Mouse (Mus musculus) urinary bladder, adult 18-20 months (tissue): ENCODE data around the gene Gm26920.
A peak's percentile ranks its signal among the peaks of the same experiment; 100 is the strongest.

Experiments used
- DNase-seq, 2 experiments: peaks; one replicate each; pipeline ENCODE4 v3.0.0; 2022; ENCODE audit warnings: low spot score in 2 of 2, mixed read lengths in 2 of 2

Gene Gm26920

DNA sequence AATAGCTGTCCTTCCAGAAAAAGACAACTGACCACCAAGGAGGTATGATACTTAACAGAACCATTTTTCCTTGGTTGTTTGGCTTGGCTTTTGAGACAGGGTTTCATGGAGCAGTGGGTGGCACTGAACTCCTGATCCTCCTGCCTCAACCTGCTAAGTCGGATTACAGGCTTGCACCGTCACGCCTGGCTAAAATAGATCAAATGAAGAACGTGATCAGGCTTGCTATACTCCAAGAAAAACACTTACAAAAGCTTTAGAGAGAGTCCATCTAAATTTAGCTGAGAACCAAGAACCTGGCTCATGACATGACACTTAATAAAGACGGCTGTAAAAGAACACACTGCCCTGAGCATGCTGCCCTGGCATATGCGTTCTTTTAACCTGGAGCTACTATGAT, 29.9 kb downstream of the Gm26920 start:
- no peak for DNase-seq

DNA sequence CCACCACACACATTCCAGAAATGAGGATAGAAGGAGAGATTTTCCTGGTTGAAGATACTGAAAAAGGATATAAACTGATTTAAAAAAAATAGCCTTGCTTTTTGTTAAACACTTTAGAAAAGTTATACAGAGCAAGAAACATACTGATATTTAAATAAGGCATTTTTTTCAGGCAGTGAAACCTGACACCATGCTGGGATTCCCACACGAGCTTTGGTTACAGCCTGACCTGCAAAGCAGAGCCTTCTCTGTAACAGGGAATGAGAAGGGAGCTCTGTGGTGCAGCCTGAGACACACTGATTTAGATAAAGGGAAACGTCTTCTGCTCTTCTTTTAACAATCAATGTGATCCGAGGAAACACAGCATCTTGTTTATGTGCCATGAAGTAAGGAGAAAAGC, 36.6 kb downstream of the Gm26920 start:
- DNase-seq: no peak

DNA sequence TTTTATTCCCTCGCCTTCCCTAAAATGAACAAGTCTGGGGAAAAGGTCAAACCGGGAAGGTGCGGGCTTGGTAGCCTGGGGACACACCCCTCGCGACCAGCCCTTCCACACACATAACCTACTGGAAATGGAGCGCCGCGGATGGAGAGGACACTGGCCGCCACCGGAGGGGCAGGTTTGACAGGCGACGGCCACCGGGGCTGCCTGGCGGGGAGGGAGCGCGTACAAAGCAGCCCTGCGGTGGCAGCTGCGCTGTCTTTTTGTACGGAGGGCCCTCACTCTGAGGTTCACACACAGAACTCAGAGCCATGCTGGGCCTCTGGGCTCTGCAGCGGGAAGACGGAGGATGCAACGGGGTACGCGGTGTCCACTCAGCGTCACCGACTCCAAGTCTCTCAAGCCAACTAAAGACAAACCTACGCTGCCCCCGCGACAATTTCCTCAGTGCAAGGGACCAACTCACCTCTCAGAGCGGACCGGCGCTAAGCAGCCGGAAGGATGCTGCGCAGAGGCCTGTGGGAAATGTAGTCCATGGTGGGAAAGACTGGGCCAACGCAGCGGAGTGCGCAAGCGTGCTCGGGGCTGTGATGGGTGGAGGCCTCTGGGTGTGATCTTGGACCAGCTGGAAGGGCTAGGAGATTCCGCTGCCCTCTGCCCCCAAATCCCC, 39.2 kb downstream of the Gm26920 start, which contains the start of gene Zfp14:
Gene Zfp14 (minus strand): TSS at position 499 of the 667 bp plus-strand sequence.
- peak; percentile 83 to 86 for DNase-seq

DNA sequence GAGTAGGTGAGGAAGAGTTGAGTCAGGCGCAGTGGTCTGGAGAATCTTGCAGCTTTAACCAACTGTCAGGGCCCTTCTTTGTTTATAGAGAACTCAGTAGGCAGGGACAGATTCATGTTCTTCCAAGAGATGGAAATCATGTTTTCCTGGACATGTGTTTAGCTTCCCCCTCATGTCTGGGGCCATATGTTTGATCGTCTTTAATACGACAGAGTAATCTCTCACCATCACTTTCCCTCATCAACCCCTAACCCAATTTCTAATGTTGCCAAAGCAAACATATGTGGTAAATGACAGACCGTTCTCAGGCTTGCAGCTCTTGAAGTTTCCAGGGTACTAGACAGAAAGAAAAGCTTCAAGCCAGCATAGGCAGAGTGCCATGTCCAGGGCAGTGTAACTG, 42.1 kb downstream of the Gm26920 start:
- DNase-seq: no peak

DNA sequence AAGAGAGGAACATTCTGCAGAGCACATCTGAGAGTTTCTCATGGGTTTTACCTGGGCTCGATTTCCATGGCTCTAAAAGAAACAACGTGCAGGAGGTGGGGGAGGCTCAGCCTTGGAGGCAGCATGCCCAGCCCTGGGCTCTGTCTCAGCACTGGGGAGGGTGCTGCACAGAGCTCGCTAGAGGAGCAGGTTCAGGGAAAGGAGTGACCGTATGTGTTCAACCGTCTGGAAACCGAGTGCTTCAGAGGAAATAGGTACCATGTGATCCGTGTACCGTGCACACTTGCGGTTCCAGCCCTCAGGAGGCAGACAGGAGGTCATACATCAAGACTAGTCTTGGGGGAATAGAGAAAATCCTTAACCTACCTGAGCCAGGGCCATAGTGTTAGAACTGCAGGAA, 45.9 kb downstream of the Gm26920 start:
- DNase-seq: no peak

DNA sequence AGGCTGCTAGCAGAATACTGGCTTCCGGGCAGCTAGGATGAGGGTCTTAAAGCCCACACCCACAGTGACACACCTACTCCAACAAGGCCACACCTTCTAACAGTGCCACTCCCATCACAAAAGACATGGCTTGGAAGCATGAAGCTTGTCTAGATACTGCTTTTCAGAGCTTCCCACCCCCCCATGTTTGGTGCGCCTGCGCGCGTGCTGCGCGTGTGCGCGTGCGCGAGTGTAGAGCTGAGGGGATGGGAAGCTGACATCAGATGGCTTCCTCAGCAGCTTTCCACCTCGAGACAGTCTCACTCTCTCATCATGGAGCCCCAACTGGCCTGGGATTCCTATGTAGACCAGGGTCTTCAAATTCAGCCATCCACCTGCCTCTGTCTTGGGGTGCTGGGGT, 55.9 kb downstream of the Gm26920 start:
- no peak for DNase-seq

DNA sequence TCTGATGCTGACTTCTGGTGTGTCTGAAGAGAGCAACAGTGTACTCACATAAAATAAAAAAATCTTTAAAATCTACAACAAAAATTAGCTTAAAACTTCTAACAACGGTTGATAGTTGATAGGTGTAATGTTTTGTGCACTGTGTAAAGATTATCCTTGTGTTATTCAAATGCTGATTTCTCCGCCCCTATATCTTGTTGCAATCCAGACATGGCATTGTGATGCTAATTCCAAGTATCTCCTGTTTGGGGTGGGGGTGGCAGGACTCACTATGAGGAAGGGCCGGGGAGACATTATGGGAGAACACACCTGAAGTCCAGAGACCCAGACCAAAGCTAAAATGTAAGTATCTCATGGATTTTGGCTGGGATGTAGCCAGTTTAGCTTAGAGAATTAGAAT, 58.8 kb downstream of the Gm26920 start:
- no peak for DNase-seq

DNA sequence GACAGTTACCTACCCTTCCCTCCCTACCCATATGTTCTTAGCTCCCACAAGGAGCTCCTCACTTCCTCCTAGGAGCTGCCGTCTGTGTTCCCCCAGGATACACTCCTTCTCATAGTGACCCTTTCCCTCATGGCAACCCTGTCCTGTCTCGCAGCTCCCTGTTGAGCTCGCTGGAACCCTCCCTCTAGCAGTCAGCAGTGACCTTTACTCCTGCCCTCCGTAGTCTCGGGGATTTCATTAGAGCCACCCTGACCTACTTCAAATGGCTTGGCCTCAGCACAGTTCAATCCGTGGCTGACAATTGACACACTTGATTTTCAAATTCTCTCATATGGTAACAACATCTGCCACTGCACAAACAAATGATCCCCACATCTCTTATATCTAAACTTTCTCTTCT, 59.5 kb downstream of the Gm26920 start:
- DNase-seq: no peak

DNA sequence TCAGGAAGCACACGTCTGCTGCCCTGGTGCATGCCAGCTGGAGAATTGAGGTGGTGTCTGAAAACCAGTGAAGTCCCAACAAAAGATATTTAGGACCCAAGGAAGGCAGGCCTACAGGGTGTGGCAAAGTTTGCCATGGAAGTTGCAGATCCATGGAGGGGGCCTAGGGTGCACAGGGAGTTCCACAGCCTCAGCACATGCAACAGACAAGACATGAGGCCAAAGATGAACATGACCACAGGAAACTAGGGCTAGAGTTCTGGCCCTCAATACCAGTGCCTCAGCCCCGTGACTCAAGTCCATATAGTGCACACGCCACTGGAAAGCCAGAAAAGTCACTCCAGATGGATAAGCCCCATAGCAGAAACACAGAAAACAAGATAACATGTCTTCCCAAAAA, 61.6 kb downstream of the Gm26920 start:
- no peak for DNase-seq

DNA sequence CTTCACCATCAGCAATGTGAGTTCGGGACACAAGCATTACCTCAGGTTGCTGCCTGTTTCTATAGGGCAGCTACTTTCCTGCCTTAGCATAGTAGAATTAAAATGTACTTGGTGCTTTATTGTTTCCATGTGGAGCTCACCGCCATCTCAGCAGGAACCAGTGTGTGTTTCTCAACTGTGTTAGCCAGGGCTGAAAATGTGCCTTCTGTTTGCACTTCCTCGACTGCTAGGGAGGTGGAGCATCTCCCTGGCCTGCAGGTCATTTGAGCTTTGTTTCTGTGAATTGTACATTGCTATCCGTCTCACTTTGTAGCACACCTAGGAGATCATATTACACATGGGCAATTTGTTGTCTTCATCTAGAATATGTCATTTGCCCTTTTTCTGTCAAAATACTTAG, 62.9 kb downstream of the Gm26920 start:
- no peak for DNase-seq

DNA sequence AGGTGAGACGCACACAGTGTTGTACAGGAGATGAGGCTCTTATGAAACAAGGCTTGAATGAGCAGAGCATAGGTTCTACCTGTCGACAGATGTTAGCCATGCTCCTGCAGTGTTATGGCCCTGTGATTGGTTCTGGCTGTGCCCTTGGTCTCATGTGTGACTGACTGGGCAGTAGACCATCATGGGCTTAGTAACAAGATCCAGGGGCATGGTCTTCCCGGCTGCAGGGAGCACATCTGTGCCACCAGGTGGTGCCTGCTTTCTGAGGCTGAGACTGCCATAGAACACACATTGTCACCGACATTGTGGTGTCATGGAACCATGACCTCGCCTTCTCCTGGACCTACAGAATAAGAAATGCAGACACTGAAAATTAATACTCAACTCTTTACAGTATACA, 64.9 kb downstream of the Gm26920 start:
- no peak for DNase-seq

DNA sequence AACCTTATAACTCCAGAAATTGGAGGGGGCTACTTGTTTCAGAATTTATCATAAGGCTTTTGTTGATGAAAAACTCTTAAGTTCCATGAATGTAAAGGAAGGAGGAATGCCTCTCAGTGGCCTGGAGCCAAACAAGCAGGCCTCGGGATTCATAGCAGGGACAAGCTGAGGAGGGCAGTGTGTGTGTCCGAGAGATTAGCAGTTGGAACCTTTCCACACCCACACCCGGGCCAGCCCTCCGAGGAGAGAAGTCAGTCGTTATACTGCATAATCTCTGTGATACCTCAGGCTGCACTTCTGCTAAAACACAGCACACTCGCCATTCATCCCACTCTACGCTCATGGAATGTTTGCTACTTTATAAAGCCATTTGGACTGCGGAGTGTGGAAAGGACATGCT, 66.4 kb downstream of the Gm26920 start:
- DNase-seq: no peak

DNA sequence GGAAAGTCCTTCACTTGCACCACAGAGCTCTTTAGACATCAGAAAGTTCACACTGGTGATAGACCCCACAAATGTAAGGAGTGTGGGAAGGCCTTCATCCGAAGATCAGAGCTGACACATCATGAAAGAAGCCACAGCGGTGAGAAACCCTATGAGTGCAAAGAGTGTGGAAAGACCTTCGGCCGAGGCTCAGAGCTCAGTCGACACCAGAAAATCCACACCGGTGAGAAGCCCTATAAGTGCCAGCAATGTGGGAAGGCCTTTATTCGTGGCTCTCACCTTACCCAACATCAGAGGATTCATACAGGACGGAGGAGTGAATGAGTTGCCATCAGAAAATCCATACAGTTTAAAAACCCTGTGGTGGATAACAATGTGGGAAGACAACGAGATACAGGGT, 66.9 kb downstream of the Gm26920 start:
- DNase-seq: no peak

DNA sequence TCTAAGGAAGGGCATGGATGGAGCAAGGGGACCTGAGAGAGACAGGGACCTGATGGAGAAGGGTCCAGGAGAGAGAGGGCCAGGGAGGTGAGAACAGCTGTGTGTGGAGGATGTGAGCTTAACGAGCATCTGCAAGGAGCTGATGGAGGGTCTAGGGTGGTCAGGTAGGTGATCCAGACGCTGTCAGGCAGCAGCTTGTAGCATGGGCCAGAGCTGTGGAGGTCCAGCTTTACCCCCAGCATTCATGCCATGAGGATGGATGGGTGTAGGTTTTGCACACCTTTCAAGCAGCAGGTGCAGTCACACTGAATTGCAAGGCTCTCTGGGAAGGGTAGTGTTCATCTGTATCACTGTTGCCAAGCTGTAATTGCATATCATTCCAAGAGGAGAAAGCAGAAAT, 70.7 kb downstream of the Gm26920 start:
- DNase-seq: no peak

DNA sequence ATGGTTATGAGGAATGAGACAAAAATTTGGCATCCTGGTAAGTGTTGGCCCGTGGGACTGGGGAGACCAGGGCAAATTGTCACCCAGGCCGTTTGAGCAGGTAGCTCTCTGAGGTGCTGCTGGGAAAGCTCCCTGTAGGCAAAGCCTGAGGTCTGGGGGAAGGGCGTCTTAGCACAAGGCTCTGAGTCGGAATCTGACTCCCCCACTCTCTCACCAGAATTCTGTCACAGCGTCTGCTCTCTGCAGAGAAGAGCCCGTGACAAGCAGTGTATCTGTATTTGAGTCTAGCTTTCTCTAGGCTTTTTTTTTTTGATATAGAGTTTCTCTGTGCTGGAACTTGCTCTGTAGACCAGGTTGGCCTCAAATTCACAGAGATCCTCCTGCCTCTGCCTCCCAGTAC, 73.0 kb downstream of the Gm26920 start:
- DNase-seq: no peak

DNA sequence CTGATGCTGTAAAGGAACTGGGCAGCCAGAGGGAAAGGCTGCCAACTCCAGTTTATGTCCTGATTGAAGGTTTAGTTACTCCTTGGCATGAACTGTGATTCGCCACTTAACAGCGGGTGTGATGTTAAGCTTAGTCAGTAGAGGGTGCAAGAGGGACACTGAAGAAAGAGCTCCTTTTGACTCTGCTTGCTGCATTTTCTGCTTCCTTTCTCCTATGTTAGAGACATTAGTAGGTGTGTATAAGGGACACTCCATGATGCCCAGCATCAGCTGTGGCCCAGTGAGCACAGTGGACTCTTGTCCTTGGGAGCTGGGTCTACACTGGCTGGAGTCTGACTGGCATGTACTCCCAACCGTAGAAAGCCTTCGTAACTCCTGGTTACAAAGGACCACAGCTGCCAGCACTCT, 77.2 kb downstream of the Gm26920 start:
- DNase-seq: no peak

DNA sequence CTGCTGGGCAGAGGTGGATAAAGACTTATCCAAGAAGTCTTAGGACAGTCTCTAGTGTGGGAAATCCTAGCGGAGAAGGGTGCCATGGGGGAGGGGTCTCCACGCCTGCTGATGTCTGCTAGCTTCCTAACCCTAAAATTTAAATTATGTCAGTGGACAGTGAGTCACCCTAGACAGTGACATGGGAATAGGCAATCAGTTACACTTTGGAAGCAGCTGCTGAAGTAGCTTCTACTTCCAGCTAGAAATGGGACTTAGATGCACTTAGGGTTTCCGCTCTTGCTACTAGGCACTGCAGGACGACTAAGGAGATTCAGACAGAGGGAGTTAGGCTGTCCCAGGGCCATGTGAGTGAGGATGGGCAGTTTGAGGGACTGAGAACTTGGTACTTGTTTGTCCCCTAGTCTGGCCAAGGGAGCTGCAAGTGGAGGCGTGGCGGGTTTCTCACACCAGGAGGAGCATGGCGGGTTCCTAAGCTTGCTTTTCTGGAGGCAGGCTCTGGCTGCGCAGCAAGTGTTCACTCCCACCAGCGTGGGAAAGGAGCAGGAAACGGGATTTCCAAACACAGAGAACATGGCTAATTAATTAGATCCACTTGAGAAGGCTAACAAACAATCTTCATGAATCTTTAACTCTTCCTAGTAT, 79.5 kb downstream of the Gm26920 start:
- DNase-seq: no peak

DNA sequence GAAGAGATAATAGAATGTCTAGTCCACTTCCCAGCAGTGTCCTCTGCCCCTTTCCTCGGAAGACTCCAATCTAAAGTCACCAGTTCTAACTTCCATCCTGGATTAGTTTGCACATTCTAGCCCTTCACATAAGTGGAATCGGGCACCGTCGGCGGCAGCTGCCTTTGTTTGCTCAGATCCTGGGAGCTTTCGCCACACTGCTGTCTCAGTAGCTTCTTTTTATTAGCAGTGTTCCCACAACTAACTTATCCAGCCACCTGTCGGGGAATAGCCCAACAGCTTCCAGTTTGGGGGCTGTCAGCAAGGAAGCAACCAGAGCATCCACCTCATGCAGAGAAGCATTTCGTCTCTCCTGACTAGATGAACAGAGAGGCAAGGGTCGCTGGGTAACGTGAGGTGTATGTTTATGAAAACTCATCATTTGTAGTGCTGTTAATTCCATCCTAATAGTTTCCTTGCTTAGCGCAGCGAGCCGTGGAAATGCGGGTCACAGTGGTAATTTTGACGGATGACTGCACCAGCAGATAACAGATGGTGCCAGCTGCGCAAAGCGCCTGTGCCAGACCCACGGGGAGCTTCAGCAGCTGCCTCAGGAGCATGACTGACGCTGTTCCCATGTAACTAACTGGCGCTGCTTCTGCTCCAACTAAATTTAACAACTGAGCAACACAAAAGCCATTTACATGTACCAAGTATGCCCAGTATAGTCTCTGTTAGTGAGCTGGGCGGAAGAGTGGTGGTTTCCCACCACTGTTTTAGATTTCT, 80.7 kb downstream of the Gm26920 start:
- DNase-seq: no peak

DNA sequence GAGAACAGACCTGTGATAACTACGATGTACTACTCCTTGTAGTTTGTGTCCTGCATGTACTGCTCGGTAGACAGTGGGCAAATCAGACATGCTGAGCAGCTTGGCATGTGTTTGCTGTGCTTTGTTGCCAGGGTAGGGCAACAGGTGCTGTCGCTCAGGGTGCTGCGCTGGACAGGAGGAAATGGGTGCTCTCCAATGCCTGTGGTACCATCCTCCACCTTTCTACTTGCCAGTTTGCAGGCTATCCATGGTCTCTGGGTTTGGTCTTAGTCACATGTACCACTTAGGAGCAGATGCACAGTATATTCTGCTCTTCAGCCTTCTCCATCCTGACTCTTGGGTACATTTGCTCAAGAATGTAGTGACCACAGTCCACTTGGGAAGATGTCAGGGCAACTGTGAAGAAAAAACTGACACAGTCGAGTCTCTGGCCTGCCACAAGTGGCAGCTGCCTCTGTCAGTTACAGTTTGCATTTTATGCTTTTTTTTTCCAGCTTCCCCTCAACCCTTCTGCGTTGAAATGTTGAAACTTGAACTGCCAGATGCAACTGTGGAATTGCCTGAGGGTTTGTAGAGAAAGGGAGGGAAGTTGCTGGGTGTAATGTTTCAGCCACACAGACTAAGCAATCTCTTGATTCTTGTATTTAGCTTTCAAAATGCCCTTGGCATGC, 82.1 kb downstream of the Gm26920 start:
- DNase-seq: no peak

DNA sequence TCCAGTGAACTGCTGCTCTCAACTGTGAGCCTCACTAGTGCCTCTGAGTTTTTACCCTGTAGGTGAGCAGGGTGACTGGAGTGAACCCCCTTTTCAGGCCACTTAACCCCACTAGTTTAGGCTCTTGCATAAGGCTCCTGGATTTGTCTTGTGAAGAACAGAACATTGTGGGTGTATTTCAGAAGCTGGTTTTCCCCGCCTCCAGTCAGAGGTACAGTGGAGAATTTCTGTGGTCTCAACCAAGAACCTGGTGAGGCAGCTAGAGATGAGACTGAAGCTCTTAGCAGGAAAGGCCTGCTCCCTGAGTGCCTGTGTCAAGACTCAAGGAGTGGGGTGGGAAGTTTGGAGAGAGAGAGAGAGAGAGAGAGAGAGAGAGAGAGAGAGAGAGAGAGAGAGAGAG, 82.6 kb downstream of the Gm26920 start:
- no peak for DNase-seq
